Mouse (Mus musculus) bone marrow macrophage, adult 2 months (primary cell): Measurements from ENCODE around the gene Ccdc85c.

ENCODE experiments used
- CTCF ChIP-seq: IDR thresholded peaks from 2 replicates; pipeline ENCODE4 v1.5.1; 2012; ENCODE audit warnings: low read depth, mild to moderate bottlenecking, low read length, moderate library complexity
- POLR2A ChIP-seq: IDR thresholded peaks from 2 replicates; pipeline ENCODE4 v1.6.1; 2012; ENCODE audit warnings: mild to moderate bottlenecking, low read depth, low read length, borderline replicate concordance

DNA sequence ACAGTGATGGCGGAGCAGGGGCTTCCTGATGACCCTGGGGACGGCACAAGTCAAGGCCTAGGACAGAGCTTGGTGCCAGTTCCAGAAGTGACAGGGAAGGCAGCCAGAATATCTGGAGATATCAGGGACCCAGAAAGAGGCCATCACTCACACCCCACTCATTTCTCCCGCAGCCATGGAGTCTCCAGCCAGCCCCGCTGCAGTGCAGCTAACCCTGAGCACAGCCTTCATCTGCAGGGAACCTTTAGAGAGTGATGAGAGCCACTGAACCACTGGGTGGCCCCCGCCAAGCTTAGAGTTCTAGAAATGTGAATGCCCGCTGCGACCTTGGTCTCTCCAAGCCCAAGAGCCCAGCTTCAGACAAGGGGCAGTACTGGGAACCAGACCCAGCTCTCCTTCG lies 26.2 kb downstream of the Ccdc85c start:
- no peak for TF ChIP-seq POLR2A
- TF ChIP-seq CTCF, result no peak
